Mouse (Mus musculus): ENCODE data around the gene Inhbb. TPM values are rescaled to one million over a fixed set of nuclear protein-coding genes. Genes with fewer than 3 reads are reported as not detected.

Gene Inhbb
- total and polyA plus RNA-seq, 3 experiments: not detected

GRCm38 (mm10) chr1:119391311-119391710 lies 30.7 kb downstream of the Inhbb start:
- no peak overlapping the region for H3K4me3 ChIP-seq (ENCODE audit: control insufficient read depth in 1 of 2, insufficient read depth in 1 of 2, low read depth in 2 of 2, low read length in 2 of 2)
- no peaks in the 10 kb centered on the region for H3K4me1 ChIP-seq (ENCODE audit: control insufficient read depth in 1 of 2, insufficient read depth in 2 of 2, low read length in 2 of 2)
- no peaks in the 10 kb centered on the region for H3K27me3 ChIP-seq (ENCODE audit: control insufficient read depth in 1 of 2, insufficient read depth in 2 of 2, low read length in 2 of 2)
- no peak for DNase-seq (ENCODE audit: low read depth, low spot score)
- no peak overlapping the region for H3K27ac ChIP-seq (ENCODE audit: control insufficient read depth, low read depth, low read length)
- no peaks in the 10 kb centered on the region for H3K36me3 ChIP-seq (ENCODE audit: control insufficient read depth in 1 of 2, insufficient read depth in 2 of 2, low read length in 2 of 2)
- TF ChIP-seq RAD21 (IDR thresholded peaks at IDR 0.05; ENCODE audit: low read depth, low read length) (no peak), CHD1 (IDR thresholded peaks at IDR 0.05; ENCODE audit: low read depth, low read length) (no peak), MAZ (IDR thresholded peaks at IDR 0.05; ENCODE audit: low read depth, low read length) (no peak), CTCF (IDR thresholded peaks at IDR 0.05 in 2 of 3, conservative IDR thresholded peaks at IDR 0.05 in 1 of 3; ENCODE audit: control insufficient read depth in 1 of 3, insufficient read depth in 1 of 3, low read depth in 2 of 3, low read length in 3 of 3, poor library complexity in 1 of 3, severe bottlenecking in 1 of 3) (no peak), HCFC1 (IDR thresholded peaks at IDR 0.05; ENCODE audit: low read depth, low read length) (no peak), TCF12 (IDR thresholded peaks at IDR 0.05; ENCODE audit: low read depth, low read length) (no peak), POLR2AphosphoS2 (IDR thresholded peaks at IDR 0.05; ENCODE audit: low read length) (no peak), ZMIZ1 (IDR thresholded peaks at IDR 0.05; ENCODE audit: low read depth, low read length) (no peak), MAX (IDR thresholded peaks at IDR 0.05; ENCODE audit: low read length) (no peak), MEF2A (IDR thresholded peaks at IDR 0.05; ENCODE audit: extremely low read depth, insufficient replicate concordance, low read depth, low read length, poor library complexity, severe bottlenecking) (no peak), SMC3 (IDR thresholded peaks at IDR 0.05; ENCODE audit: low read depth, low read length) (no peak), GATA1 (IDR thresholded peaks at IDR 0.05; ENCODE audit: low read depth, low read length) (no peak), USF1 (IDR thresholded peaks at IDR 0.05; ENCODE audit: low read depth, low read length) (no peak), USF2 (IDR thresholded peaks at IDR 0.05; ENCODE audit: borderline replicate concordance in 1 of 2, insufficient read depth in 1 of 2, low read depth in 1 of 2, low read length in 2 of 2) (no peak), ETS1 (IDR thresholded peaks at IDR 0.05; ENCODE audit: low read depth, low read length) (no peak), KAT2A (conservative IDR thresholded peaks at IDR 0.05; ENCODE audit: low read depth, low read length) (no peak), MYB (IDR thresholded peaks at IDR 0.05; ENCODE audit: low read depth, low read length) (no peak), ELF1 (IDR thresholded peaks at IDR 0.05; ENCODE audit: low read depth, low read length) (no peak), MXI1 (IDR thresholded peaks at IDR 0.05; ENCODE audit: low read depth, low read length) (no peak)
- no peaks in the 10 kb centered on the region for H3K79me2 ChIP-seq (ENCODE audit: control insufficient read depth, insufficient read depth, low read length, poor library complexity)
- no peak overlapping the region for H3K9ac ChIP-seq (ENCODE audit: control insufficient read depth, low read depth, low read length, poor library complexity, severe bottlenecking)
- no peaks in the 10 kb centered on the region for H3K9me3 ChIP-seq (replicated peaks; ENCODE audit: insufficient read depth, low read length)

DNA sequence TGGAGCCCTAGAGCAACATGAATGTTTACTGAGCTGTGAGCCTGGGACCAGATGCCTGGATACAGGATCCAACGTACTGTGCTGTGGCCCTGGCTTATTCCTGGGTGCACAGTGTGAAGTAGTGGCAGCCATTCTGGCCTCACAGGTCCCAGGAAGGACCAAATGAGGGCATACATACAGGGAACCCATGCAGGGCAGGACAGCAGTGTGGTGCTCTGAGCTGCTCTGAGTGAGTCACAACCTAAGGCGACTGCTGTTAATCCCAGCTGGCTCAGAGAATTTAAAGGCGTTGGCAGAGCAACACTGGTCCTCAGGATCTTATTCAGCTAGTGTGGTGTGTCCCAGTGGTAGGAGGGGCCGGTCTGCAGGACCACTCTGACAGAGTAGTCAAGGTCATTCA lies 31.4 kb downstream of the Inhbb start:
- Histone ChIP-seq H3K9me3 (replicated peaks; ENCODE audit: insufficient read depth, low read length) (no peaks in the 10 kb centered on the region), H3K9ac (ENCODE audit: control insufficient read depth, low read depth, low read length, poor library complexity, severe bottlenecking) (no peak overlapping the region), H3K79me2 (ENCODE audit: control insufficient read depth, insufficient read depth, low read length, poor library complexity) (no peaks in the 10 kb centered on the region), H3K27me3 (ENCODE audit: control insufficient read depth in 1 of 2, insufficient read depth in 2 of 2, low read length in 2 of 2) (no peaks in the 10 kb centered on the region), H3K27ac (ENCODE audit: control insufficient read depth, low read depth, low read length) (no peak overlapping the region), H3K4me1 (ENCODE audit: control insufficient read depth in 1 of 2, insufficient read depth in 2 of 2, low read length in 2 of 2) (no peaks in the 10 kb centered on the region), H3K36me3 (ENCODE audit: control insufficient read depth in 1 of 2, insufficient read depth in 2 of 2, low read length in 2 of 2) (no peaks in the 10 kb centered on the region), H3K4me3 (ENCODE audit: control insufficient read depth in 1 of 2, insufficient read depth in 1 of 2, low read depth in 2 of 2, low read length in 2 of 2) (no peak overlapping the region)
- TF ChIP-seq NRF1 (IDR thresholded peaks at IDR 0.05; ENCODE audit: insufficient read depth, low read depth, low read length, poor library complexity, severe bottlenecking) (no peak), JUND (IDR thresholded peaks at IDR 0.05; ENCODE audit: low read depth, low read length) (no peak), MEF2A (IDR thresholded peaks at IDR 0.05; ENCODE audit: extremely low read depth, insufficient replicate concordance, low read depth, low read length, poor library complexity, severe bottlenecking) (no peak), ZMIZ1 (IDR thresholded peaks at IDR 0.05; ENCODE audit: low read depth, low read length) (no peak), MAFK (IDR thresholded peaks at IDR 0.05; ENCODE audit: borderline replicate concordance, low read depth, low read length) (no peak), TBP (IDR thresholded peaks at IDR 0.05; ENCODE audit: low read depth, low read length) (no peak), CTCF (IDR thresholded peaks at IDR 0.05 in 2 of 3, conservative IDR thresholded peaks at IDR 0.05 in 1 of 3; ENCODE audit: control insufficient read depth in 1 of 3, insufficient read depth in 1 of 3, low read depth in 2 of 3, low read length in 3 of 3, poor library complexity in 1 of 3, severe bottlenecking in 1 of 3) (no peak), KAT2A (conservative IDR thresholded peaks at IDR 0.05; ENCODE audit: low read depth, low read length) (no peak), SMC3 (IDR thresholded peaks at IDR 0.05; ENCODE audit: low read depth, low read length) (no peak), POLR2A (IDR thresholded peaks at IDR 0.05; ENCODE audit: control insufficient read depth in 1 of 2, insufficient read depth in 1 of 2, low read depth in 1 of 2, low read length in 2 of 2, poor library complexity in 1 of 2) (no peak), RAD21 (IDR thresholded peaks at IDR 0.05; ENCODE audit: low read depth, low read length) (no peak), ELF1 (IDR thresholded peaks at IDR 0.05; ENCODE audit: low read depth, low read length) (no peak), E2F4 (IDR thresholded peaks at IDR 0.05; ENCODE audit: borderline replicate concordance, low read depth, low read length) (no peak), USF1 (IDR thresholded peaks at IDR 0.05; ENCODE audit: low read depth, low read length) (no peak), ZKSCAN1 (IDR thresholded peaks at IDR 0.05; ENCODE audit: low read depth, low read length) (no peak), MAX (IDR thresholded peaks at IDR 0.05; ENCODE audit: low read length) (no peak), MAZ (IDR thresholded peaks at IDR 0.05; ENCODE audit: low read depth, low read length) (no peak)
- no peak for DNase-seq (ENCODE audit: low read depth, low spot score)

Data from MEL (cell line).